Mouse (Mus musculus) bone marrow macrophage, adult 2 months (primary cell): Measurements from ENCODE around the gene Abcd3.

Experiments
- CTCF ChIP-seq: IDR thresholded peaks from 2 replicates; pipeline ENCODE4 v1.5.1; 2012; ENCODE audit warnings: low read depth, mild to moderate bottlenecking, low read length, moderate library complexity
- POLR2A ChIP-seq: IDR thresholded peaks from 2 replicates; pipeline ENCODE4 v1.6.1; 2012; ENCODE audit warnings: mild to moderate bottlenecking, low read depth, low read length, borderline replicate concordance

DNA sequence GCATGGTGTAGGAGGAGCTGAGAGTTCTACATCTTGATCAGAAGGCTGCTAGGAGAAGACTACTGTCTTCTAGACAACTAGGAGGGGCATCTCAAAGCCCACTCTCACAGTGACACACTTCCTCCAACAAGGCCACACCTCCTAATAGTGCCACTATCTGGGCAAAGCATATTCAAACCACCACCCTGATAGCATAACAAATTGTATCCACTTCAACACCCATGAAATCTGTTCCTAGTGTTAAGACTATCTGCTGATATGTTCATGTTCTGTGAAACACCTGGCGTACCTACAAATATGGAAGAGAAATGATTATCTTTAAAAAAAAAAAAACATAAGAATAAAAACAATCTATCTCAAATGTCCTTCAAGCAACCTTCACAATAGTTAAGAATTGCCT, 9.2 kb upstream of the Abcd3 start:
- TF ChIP-seq CTCF: no peak
- TF ChIP-seq POLR2A: no peak
